Mouse (Mus musculus): ENCODE measurements around the gene Tox3.

Gene Tox3

GRCm38 (mm10) chr8:90348178-90348925, at the start of gene Tox3:
Gene Tox3, minus strand, starts transcription at chr8:90348343.
- DNase-seq = peak; percentile 34

- DNase-seq = no peak
These were observed 44.5 kb upstream of the Tox3 start for GRCm38 (mm10) chr8:90392643-90393042.

- DNase-seq = no peak
These were observed 43.4 kb upstream of the Tox3 start for GRCm38 (mm10) chr8:90391483-90392074.

- no peak for DNase-seq
These were observed 42.7 kb upstream of the Tox3 start for GRCm38 (mm10) chr8:90390827-90391226.

GRCm38 (mm10) chr8:90379064-90379463, 30.9 kb upstream of the Tox3 start:
- peak; percentile 5 for DNase-seq

GRCm38 (mm10) chr8:90378036-90378435, 29.9 kb upstream of the Tox3 start:
- DNase-seq = no peak

- peak; percentile 28 for DNase-seq
These were observed 23.6 kb upstream of the Tox3 start for GRCm38 (mm10) chr8:90371611-90372222.

- no peak for DNase-seq
These were observed 21.7 kb upstream of the Tox3 start for GRCm38 (mm10) chr8:90369876-90370275.

GRCm38 (mm10) chr8:90356729-90357128, 8.6 kb upstream of the Tox3 start:
- no peak for DNase-seq

GRCm38 (mm10) chr8:90354782-90355181, 6.6 kb upstream of the Tox3 start:
- no peak for DNase-seq

- DNase-seq = no peak
These were observed 5.9 kb upstream of the Tox3 start for GRCm38 (mm10) chr8:90353960-90354540.

GRCm38 (mm10) chr8:90353499-90353898, 5.4 kb upstream of the Tox3 start:
- no peak for DNase-seq

GRCm38 (mm10) chr8:90352991-90353390, 4.8 kb upstream of the Tox3 start:
- DNase-seq = no peak

- peak; percentile 26 for DNase-seq
These were observed 1.8 kb upstream of the Tox3 start for GRCm38 (mm10) chr8:90349709-90350562.

GRCm38 (mm10) chr8:90348926-90349683, 962 bp upstream of the Tox3 start:
- peak; percentile 6 for DNase-seq

GRCm38 (mm10) chr8:90347581-90348177, 464 bp downstream of the Tox3 start:
- peak; percentile 4 for DNase-seq

- no peak for DNase-seq
These were observed 1.1 kb downstream of the Tox3 start for GRCm38 (mm10) chr8:90346880-90347535.

GRCm38 (mm10) chr8:90346138-90346879, 1.8 kb downstream of the Tox3 start:
- DNase-seq = no peak

GRCm38 (mm10) chr8:90330377-90331285, 17.5 kb downstream of the Tox3 start:
- DNase-seq = no peak

Measured in kidney, adult 11 months (tissue).